Mouse (Mus musculus) adrenal gland, postnatal 10 days (tissue): ENCODE results near the gene Cyp2g1. TPM values are rescaled to one million over a fixed set of nuclear protein-coding genes. Genes with fewer than 3 reads are reported as not detected.

ENCODE experiments used
- total RNA-seq, 2 experiments: library from RNA; stranded (reverse); gene quantifications; 2 replicates each; pipeline ENCODE4 v1.2.3; 2021

Gene Cyp2g1
- total RNA-seq, 2 experiments from 2014 or later, result 1.8 to 2.9 TPM

Other genes starting within 250 kb of the Cyp2g1 start
- gene Vmn1r185, start 190.4 kb upstream of the Cyp2g1 start, total RNA-seq, result not detected
- not detected for gene Cyp2b23, start 122.5 kb upstream of the Cyp2g1 start, total RNA-seq
- gene Cyp2b19, start 51.8 kb upstream of the Cyp2g1 start, total RNA-seq, result not detected
- 1 to 10 TPM; 2.0 to 6.2 TPM for gene Cyp2a5, start 26.4 kb downstream of the Cyp2g1 start, total RNA-seq
- 10 to 100 TPM in 1 of 2 experiments, 1 to 10 TPM in 1; 6.4 to 15.6 TPM for gene Cyp2a22, start 130.5 kb downstream of the Cyp2g1 start, total RNA-seq
- gene Cyp2a12, start 220.2 kb downstream of the Cyp2g1 start, total RNA-seq, result 10 to 100 TPM; 22.2 to 44.2 TPM